Mouse (Mus musculus) CD8-positive naive resting alpha-beta T cell, adult 2 months (primary cell): ENCODE results near the gene Qsox2.

Experiments
- DNase-seq, 2 experiments: peaks; one replicate each; pipeline ENCODE4 v3.0.0; 2022; ENCODE audit warnings: low read depth in 2 of 2, low spot score in 2 of 2

Gene Qsox2

GRCm38 (mm10) chr2:26237290-26237782, at the start of gene Qsox2:
TSS of gene Qsox2 (minus strand) at chr2:26237525.
- DNase-seq: peak; percentile 62 to 82

- no peak for DNase-seq
These were observed 49.1 kb upstream of the Qsox2 start for GRCm38 (mm10) chr2:26286391-26286790.

- no peak for DNase-seq
These were observed 48.5 kb upstream of the Qsox2 start for GRCm38 (mm10) chr2:26285804-26286203.

GRCm38 (mm10) chr2:26280594-26280993, 43.3 kb upstream of the Qsox2 start:
- DNase-seq: no peak

GRCm38 (mm10) chr2:26279712-26280111, 42.4 kb upstream of the Qsox2 start:
- no peak for DNase-seq

- DNase-seq: no peak
These were observed 36.3 kb upstream of the Qsox2 start for GRCm38 (mm10) chr2:26273611-26274010.

- DNase-seq: no peak
These were observed 30.9 kb upstream of the Qsox2 start for GRCm38 (mm10) chr2:26268216-26268615.

GRCm38 (mm10) chr2:26266066-26266742, 28.9 kb upstream of the Qsox2 start:
- no peak for DNase-seq

- DNase-seq: no peak
These were observed 27.8 kb upstream of the Qsox2 start for GRCm38 (mm10) chr2:26265095-26265494.

- DNase-seq: no peak
These were observed 27.3 kb upstream of the Qsox2 start for GRCm38 (mm10) chr2:26264646-26265045.

GRCm38 (mm10) chr2:26257315-26258096, 20.2 kb upstream of the Qsox2 start:
- DNase-seq: no peak

- no peak for DNase-seq
These were observed 17.5 kb upstream of the Qsox2 start for GRCm38 (mm10) chr2:26254816-26255215.

- no peak for DNase-seq
These were observed 15.3 kb upstream of the Qsox2 start for GRCm38 (mm10) chr2:26252514-26253206.

- no peak for DNase-seq
These were observed 10.2 kb upstream of the Qsox2 start for GRCm38 (mm10) chr2:26247531-26247930.

GRCm38 (mm10) chr2:26240841-26241240, 3.5 kb upstream of the Qsox2 start:
- no peak for DNase-seq

GRCm38 (mm10) chr2:26240330-26240729, 3.0 kb upstream of the Qsox2 start:
- no peak for DNase-seq

- DNase-seq: no peak
These were observed 540 bp downstream of the Qsox2 start for GRCm38 (mm10) chr2:26236681-26237289.

GRCm38 (mm10) chr2:26234771-26235170, 2.6 kb downstream of the Qsox2 start:
- no peak for DNase-seq

GRCm38 (mm10) chr2:26234253-26234652, 3.1 kb downstream of the Qsox2 start:
- DNase-seq: no peak

- no peak for DNase-seq
These were observed 6.0 kb downstream of the Qsox2 start for GRCm38 (mm10) chr2:26231366-26231765.

GRCm38 (mm10) chr2:26230253-26230652, 7.1 kb downstream of the Qsox2 start:
- DNase-seq: no peak
